Mouse (Mus musculus) frontal cortex, postnatal 36 days (tissue): ENCODE results near the gene Zfp956.
"Not testable (repeated sequence)": the region's sequence is repeated elsewhere in the genome, so short reads cannot be mapped to it uniquely, and the experiment has no call there.

Source experiments
- DNase-seq, 2 experiments: peaks; one replicate each; pipeline ENCODE4 v3.0.0; 2022; ENCODE audit warnings: low spot score in 2 of 2

The Zfp956 gene

GRCm38 (mm10) chr6:47968166-47968565 is 15.0 kb downstream of the Zfp956 start:
- DNase-seq, result not testable (repeated sequence)

GRCm38 (mm10) chr6:47974599-47974998 is 21.4 kb downstream of the Zfp956 start:
- no peak for DNase-seq

- DNase-seq, result peak; percentile 83 to 85
Observed at GRCm38 (mm10) chr6:47978897-47979368, 25.7 kb downstream of the Zfp956 start.

- no peak for DNase-seq
Observed at GRCm38 (mm10) chr6:47983936-47984335, 30.7 kb downstream of the Zfp956 start.

- no peak for DNase-seq
Observed at GRCm38 (mm10) chr6:47995661-47996060, 42.5 kb downstream of the Zfp956 start.

- DNase-seq, result no peak
Observed at GRCm38 (mm10) chr6:48010727-48011126, 57.5 kb downstream of the Zfp956 start.
